Mouse (Mus musculus) lung, postnatal 10 days (tissue): ENCODE data around the gene Ergic2.

ENCODE experiments used
- DNase-seq: peaks from one replicate; pipeline ENCODE4 v3.0.0; 2021

Gene Ergic2

GRCm38 (mm10) chr6:148211897-148212680, at the start of gene Ergic2:
Gene Ergic2, minus strand, starts transcription at chr6:148212374.
- peak; percentile 99 for DNase-seq

DNA sequence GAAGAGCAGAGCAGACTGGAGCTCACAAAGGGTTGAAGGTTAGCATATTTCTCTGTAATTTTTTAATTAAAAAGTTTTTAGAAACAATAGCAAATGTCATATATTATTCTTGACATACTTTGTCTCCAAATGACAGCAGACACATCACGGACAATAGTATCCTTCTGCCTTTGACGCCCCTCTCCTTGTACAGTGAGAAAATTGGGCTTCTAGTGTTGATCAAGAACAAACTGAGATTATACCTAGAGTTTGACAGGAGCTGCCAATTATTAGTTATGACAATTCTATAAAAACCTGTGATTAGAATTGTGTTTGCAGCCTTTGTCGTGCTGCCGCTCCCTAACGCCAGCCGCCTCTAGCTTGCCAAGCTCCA, 48.5 kb upstream of the Ergic2 start:
- DNase-seq: no peak

GRCm38 (mm10) chr6:148259979-148260728, 48.0 kb upstream of the Ergic2 start:
- DNase-seq: no peak

DNA sequence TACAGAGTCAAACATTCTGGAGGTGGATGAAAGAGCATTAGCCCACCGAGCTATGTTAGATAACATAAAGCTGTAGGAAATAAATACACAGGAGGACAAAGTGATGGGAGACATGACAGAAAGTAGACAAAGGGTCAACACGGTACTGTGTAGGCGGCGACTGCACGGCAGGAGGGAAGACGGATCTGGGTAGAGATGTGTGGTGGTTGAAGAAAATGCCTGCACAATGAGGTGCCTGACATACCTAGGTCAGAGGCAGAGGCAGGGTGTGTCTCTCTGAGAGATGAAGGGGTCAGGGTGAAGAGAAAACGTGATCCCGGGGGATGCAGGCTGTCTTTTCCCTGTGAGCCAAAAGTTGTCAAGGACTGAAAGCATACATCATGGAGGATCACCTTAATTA, 46.9 kb upstream of the Ergic2 start:
- DNase-seq: no peak

- DNase-seq: no peak
Measured at GRCm38 (mm10) chr6:148257805-148258204, 45.6 kb upstream of the Ergic2 start.

DNA sequence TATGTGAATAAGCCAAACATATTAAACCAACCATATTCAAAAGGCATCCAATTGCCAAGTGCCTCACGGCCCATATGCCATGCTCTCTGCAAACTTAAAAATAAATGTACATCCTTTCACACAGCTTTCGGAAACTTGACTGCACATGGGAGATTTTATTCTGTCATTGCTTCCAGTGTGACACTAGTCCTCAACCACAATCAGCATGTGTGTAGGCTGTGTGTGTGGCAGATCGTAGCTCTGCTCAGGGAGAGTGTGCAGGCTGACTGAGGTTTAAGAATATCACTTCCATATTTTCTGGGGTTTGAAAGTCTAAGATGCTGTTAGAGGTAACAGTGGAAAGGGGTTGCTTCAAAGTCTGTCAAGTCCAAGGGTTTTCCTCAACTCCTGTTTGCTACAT, 43.9 kb upstream of the Ergic2 start:
- DNase-seq: no peak

DNA sequence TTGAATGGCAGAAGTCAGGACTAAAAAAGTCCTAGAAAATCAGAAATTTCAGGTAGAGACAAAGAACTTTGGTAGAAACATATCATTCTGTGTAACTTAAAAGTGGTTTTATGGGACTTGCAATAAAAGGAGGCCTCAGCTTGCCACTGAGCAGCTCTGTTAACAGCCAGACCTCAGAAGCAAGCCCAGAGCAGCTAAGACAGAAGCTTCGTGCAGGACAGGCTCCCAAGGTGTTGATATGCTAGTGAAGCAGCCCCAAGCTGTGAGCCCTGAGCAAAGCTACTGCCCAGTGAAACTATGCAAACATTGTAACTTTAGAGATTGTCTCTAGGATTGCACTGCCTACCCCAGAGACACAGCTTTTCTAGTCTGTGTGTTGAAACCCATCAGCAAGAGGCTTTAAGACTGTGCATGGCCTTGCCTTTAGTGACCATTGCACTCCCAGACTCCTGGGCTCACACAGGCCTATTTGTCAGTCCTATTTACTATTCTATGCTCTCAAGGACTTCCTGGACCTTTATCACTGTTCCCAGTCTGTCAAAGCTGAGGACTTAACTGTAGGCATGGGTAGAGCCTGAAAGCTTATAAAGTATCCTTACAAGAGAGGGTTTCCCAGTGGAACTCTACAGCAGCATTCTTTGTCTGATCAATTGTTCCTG, 43.4 kb upstream of the Ergic2 start:
- no peak for DNase-seq

- no peak for DNase-seq
Measured at GRCm38 (mm10) chr6:148249221-148249620, 37.0 kb upstream of the Ergic2 start.

DNA sequence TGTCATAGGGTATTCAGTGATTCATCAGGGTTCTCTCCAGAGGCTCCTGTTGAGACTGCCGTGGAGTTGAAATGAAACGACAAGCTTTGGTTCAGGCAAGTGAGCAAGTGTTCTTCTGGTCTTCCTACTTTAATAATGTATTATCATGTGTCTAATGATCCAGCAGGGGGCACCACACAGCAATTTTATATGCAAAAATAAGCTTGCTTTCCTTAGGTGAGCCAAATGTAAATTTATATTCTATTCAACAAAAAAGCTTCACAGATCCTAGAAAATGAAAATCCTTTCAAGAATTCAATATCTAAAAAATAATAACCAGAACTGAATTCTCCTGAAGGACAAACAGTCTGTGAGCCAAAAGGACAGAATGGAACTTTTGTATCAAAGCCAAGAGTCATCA, 36.5 kb upstream of the Ergic2 start:
- DNase-seq: peak; percentile 63

- no peak for DNase-seq
Measured at GRCm38 (mm10) chr6:148246544-148246943, 34.4 kb upstream of the Ergic2 start.

GRCm38 (mm10) chr6:148244836-148245235, 32.7 kb upstream of the Ergic2 start:
- DNase-seq: no peak

DNA sequence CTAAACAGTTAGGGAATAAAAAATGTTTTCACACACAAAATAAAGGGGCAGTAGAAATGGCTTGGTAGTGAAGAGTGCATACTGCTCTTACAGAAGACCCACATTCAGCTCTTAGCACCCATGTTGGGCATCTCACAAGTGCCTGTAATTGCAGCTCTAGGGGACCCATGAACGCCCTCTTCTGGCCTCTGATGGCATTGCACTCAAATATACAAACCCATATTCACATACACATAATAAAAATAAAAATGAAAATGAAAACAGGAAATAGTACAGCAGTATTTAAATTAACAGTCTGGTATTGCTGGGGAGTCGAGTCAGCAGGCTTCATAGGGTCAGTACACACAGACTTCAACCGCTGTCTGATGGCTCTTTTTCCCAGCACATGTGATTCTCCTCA, 30.1 kb upstream of the Ergic2 start:
- DNase-seq: no peak

- no peak for DNase-seq
Measured at GRCm38 (mm10) chr6:148241685-148242084, 29.5 kb upstream of the Ergic2 start.

- no peak for DNase-seq
Measured at GRCm38 (mm10) chr6:148239311-148239710, 27.1 kb upstream of the Ergic2 start.

- no peak for DNase-seq
Measured at GRCm38 (mm10) chr6:148237453-148237852, 25.3 kb upstream of the Ergic2 start.

DNA sequence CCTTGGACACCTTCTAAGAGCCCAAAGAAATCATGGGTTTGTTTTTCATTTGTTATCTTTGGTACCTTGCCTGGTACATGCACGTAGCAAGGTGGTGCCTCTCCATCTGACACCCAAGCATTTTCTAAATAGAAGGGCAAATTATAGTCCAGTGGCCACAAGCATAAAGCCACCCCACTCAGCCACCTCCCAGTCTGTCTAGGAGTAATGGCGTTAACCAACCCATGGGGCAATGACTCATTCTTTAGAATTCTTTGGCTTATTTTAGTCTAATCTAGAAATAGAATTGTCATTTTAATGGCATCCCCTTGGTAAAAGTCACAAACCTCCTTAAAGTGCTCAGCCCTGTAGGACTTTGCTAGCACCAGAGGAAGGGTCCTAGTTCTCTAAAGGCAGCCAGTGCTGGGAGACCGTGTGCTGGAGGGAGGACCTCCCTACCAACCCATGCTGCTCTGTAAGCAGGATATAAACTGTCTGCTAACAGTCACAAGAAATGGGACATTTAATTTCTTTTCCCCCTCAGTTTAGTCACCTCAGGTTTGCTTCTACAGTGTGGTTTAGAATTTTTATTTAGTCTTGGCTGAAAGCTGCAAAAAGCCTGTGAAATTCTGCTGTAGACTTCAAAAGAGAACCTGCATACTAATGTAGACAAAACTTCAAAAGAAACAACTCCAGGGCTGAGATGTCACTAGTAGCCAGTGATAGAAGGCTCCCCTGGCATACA, 22.1 kb upstream of the Ergic2 start:
- DNase-seq: no peak

- no peak for DNase-seq
Measured at GRCm38 (mm10) chr6:148227542-148227941, 15.4 kb upstream of the Ergic2 start.

- no peak for DNase-seq
Measured at GRCm38 (mm10) chr6:148222686-148223085, 10.5 kb upstream of the Ergic2 start.

DNA sequence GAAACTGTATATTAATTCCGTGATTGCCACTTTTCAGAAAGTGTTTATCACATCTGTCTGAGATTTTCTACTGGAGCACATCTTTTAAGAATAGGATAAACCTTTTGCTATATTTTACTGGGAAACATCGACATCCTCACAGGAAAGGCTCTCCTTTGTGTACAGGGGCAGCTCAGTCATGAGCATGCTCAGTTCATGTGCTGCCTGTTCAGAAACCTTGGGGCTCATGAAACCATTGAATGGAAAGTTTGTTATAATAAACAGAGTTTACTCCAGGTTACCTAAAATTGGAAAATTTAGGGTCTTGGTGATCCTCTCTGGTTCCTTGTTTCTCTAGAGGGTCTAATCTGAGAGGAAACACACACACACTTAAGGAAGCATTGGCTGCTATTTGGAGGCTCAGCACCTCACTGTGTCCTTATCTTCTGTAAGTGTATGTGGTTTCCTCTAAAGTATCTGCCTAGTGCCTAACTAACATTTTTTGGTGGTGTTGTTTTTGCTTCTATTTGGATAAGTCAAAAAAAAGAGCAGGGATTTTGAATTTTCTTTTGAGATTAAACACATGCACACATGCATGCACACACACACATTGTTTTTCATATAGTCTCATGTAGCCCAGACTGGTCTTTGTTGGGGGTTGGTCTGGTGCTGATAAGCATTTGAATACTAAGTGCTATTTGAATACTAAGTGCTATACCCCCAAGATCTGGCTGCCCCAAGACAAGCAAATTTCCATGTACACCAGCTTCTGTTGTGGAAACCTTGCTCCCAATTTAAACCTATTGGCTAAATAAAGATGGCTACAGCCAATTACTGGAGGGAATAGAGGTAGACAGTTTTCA, 6.3 kb upstream of the Ergic2 start:
- no peak for DNase-seq

GRCm38 (mm10) chr6:148216752-148217151, 4.6 kb upstream of the Ergic2 start:
- DNase-seq: no peak

DNA sequence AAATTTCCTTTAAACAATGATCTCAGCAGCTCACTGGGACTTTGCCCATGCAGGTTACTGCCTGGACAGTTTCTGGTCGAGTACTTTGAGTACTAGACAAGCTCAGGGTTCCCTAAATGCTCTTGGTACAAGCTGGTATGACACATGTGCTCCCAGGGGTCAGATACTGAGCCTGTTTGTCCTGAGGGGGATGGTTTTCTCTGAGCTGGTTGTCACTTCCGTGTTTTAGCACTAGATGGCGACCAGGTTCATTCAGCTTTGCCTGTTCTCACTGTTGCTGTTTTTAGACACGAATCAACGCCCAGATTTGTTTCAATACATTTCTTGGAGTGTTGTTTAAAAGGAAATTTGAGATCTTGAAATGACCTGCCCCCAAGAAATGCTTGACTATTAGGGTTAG, 2.6 kb upstream of the Ergic2 start:
- peak; percentile 73 for DNase-seq

DNA sequence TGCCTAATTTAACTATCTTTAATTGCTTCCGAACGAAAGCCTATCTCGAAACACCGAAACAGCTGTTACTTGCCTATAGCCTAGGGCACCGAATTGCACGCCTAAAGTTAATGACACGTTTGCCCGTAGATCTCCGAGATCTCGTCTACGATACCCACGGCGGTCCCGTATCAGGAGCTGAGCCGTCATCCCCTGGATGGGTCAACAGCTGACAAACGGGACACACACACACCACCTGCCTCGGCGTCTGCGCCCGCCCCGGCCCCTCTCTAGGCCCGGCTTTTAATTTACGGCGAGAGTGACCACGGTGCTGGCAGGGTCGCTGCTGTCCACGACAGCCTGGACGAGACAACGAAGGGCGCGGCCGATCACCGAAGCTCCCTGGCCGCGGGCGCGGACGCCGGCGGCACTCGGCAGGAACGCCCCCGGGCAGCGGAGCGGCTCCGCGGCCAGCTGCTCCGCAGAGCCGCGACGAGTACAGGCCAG, 740 bp downstream of the Ergic2 start:
- DNase-seq: no peak
